Mouse (Mus musculus): Measurements from ENCODE around the gene Ano7. TPM values are rescaled to one million over a fixed set of nuclear protein-coding genes. Genes with fewer than 3 reads are reported as not detected.
A peak's percentile ranks its signal among the peaks of the same experiment; 100 is the strongest.

Ano7 gene
- not detected for total RNA-seq (2021)
- long read RNA-seq, experiment 1: 0 reads
- long read RNA-seq, experiment 2: 0 reads

DNA sequence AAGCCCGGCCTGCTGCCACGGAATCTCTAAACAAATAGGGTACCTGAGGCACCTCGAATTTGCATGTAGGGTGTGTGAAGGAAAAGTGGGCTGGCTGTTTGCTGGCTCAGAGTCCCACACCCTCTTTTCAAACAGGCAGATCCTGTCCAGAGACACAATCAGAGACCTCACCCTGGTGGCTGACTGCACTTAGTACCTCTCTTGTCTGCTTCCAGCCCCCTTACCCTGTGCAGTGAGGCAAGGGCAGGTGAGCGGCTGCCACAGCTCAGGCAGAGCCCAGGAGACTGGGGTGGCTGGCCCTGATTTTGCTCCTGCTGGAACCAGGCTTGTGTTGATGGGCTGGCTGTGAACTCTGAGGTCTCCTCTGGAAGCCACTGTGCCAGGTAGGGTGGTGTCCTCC, at the start of gene Ano7:
TSS of gene Ano7 (plus strand) at position 266 of the 400 bp plus-strand sequence.
- DNase-seq: no peak

DNA sequence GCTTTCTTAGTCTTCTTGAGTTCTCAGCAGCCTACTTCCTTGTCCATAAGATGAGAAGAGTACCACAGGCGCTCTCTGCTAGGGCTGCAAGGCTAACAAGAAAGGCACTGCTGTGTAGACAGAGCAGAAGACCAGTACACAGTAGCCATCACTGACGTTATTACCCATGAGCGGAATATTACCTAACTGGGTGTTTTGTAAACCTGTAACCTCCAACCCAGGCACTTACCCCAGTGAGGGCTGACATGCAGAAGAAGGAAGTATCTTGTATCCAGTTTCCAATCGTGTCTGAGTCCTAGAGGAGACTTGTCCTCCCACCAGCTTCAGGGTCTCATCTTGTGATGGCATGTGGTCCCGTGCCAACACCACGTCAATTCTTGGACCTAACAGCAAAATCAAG, 49.8 kb upstream of the Ano7 start:
- no peak for DNase-seq

DNA sequence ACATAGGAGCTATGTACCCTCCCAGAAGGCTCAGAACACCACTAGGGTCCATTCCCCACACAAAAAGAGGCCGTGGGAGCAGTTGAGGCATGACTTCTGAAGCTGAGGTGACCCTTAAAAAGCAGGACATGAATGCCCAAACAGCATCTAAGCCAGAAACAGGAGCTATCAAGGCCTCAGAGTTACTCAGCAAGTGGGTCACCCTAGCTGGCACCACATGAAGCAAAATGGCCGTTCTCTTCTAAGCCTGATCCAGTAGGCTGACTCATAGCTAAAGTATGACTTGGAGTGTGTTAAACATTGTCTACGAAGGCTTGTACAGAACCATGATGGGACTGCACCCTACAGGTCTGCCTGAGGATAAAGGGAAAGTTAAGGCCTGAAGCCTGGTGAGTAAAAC, 47.3 kb upstream of the Ano7 start:
- no peak for DNase-seq

DNA sequence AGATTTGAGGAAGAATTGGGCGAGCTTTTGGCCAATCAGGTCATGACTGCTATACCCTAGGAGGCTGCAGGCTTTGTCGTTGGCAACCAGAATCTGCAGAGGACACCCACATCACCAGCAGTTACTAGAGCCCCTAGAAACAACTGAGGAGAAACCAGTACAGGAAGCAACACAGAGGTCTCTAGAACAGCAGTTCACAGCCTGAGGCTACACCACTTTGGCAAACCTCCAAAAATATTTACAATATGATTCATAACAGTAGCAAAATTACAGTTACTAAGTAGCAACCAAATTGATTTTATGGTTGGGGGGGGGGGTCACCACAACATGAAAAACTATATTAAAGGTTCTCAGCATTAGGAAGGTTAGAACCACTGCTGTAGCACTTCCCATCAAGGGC, 39.1 kb upstream of the Ano7 start:
- no peak for DNase-seq

DNA sequence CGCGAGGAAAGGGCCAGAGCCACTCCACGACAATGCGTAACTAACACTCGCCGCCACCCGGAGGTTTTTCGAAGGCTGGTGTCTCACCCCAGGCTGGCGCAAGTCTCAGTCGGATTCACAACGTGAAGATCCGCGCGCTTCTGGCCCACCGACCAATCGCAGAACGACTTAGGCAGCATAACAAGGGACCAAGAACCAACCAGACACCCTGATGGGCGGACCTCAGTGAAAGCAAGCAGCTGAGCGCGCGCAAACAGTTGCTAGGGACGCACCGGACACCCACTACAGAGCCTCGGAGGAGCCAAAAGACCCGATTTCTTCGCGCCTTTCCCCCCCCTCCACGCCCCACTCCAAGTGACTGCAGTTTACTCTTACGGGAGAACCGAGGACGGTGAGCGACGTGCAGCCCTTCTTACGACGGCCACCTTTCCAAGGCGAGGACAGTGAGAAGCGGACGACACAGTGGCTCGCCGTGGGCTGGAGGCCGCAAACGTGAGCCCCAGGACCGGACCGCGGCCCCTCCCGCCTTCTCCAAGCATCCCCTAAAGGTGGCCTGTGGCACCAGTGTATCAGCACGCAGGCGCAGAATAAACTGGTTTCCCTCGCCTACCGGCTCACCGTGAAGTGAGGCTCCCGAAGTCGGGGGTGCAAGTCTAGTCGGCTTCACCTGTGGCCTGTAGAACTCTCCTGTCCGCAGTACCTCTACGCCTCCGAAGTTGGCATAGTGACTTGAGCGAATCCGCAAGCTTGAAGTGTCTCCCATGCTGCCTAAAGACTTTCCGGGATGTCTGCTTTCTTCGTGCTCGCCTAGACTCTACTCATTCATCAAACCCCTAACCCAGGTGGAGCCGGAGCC, 30.9 kb upstream of the Ano7 start, which contains the start of the genes Ppp1r7 and Pask:
TSS of gene Ppp1r7 (plus strand) at position 207 of the 856 bp plus-strand sequence.
TSS of gene Pask (minus strand) at position 835 of the 856 bp plus-strand sequence.
- peak; percentile 94 for DNase-seq

DNA sequence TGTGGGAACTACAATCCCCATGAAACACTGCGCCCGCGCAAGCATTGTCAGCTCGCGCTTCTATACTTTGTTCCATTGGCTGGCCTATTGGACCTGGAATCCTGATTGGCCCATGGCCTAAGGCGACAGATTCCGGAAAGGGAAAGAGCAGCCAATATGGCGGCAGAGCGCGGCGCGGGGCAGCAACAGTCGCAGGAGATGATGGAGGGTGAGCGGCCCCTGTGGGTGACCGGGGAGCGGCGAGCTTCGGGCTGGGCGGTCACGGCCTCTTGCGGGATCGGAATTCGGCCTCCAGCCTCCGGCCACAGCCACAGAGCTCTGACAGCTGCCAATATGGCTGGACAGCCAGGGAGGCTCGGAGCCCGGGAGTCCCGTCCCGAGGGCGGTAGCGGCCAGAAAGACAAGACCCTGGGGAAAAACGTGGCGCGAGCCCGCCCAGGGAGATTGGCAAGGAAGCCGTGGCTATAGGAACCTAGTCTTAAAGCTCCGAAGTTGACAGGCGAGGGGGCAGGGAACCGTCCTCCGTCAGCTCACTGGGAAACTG, 30.2 kb upstream of the Ano7 start:
- DNase-seq: peak; percentile 92

DNA sequence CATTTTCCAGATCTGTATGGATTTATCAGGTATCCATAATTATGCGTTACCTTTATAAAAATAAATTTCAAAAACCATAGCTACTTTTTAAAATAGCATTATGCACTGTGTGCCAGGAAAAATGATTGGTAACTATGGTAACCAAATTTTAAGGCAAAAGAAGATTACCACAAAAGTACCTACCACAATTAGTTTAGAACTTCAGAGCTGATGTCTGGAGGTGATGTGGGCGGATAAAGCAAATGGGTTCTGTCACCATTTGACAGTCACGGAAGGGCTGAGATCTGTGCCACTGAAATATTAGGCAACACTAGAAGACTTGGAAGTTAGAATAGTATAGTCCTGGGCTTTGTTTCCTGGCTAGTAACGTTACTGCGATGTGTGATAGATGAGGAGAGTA, 26.6 kb upstream of the Ano7 start:
- no peak for DNase-seq

DNA sequence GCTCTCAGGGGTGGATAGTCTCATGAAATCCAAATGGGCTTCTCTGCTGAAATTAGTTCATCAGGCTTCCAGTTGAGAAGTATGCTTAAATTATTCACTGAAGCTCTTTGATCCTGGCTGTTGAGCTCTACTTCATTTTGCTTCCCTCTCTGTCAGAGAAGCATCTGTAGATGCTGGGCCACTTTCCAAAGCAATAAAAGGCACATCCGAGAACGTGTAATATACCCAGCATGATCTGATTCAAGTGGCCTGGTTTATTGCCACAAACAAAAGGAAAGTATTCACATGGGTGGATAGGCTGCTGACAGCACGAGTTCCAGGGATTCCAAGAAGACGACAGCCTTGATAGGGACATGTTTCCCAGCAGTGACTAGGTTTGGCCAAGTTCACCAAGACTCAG, 24.0 kb upstream of the Ano7 start:
- no peak for DNase-seq

DNA sequence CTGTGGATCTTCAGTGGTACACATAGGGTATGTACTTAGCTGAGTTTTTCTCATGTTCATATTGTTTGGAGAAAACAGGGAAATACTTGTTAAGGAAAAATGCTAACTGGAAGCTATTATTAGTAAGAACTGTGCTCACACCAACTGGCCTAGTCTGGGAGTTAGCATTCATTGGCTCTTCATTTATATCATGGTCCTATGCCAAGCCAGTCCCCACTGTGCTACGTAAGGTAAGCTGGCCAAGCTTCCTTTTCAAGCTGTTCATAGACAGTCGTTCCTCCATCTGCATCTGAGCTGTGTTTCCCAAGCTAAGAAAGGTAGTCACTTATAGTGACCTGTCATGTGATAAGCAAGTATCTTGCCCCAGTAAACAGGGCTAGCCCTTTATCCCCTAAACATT, 21.0 kb upstream of the Ano7 start:
- DNase-seq: no peak

DNA sequence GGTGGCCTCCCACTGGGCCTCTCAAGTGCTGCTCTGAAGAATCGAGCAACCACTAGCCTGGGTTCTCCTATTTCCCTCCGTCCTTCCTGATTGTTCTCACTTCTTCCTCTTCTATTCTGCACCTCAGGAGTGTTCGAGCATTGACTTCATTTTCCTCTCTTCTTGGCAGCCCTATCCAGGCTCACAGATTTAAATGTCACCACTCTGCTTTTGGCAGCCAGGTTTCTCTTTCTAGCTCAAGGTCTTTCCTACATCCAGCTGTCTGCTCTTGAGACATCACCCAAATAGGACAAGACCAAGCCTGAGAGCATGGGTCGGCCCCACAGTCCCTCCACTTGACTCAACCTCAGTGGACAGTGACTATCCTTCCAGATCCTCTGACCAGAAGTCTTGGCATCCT, 11.1 kb upstream of the Ano7 start:
- DNase-seq: no peak

DNA sequence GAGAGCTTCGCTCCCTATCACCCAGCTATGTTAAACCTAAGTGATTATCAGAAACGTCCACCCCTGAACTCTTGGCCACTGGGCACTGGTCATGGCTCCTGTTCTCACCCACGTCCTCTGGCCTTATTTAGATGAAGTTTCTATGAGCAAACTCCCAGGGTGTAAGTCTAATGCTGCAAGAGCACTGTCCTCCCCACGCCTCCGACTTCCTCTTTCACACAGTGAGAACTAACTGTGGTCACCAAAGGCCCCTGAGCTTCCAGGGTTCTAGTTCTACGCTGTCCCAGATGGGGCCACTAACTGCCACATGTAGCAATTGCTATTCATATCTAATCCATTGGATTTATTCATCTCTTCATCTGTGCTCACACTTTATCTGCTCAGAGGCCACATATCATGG, 8.1 kb upstream of the Ano7 start:
- no peak for DNase-seq

DNA sequence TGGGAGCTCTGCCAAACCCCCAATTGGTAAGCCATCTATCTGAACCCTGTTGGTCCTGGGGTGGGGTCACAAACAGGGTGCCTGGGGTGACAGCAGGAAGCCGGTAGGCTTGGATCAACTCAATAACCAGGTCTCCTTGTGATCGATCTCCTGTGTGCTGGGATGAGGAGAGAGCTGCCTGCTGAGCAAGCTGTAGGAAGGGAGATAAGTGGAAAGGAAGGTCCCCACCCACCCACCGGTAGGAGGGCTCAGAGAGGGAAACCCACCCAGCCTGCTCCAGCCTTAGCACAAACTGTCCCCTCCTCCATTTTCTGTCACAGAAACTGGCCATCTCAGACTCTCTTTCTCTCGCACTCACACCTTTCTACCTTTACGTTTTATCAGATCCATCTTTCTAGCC, 3.6 kb downstream of the Ano7 start:
- DNase-seq: no peak

DNA sequence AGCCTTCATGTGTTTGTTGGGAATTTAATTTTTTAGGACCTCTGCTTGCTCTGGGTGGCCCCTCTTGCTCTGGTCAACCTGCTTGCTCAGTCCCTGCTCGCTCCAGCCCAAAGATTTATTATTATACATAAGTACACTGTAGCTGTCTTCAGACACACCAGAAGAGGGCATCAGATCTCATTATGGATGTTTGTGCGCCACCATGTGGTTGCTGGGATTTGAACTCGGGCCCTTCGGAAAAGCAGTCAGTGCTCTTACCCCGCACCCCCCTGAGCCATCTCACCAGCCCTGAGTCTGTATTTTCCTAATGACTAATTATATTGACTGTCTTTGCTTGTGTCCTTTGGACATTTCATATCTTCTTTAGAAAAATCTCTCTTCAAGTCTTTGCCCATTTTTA, 5.4 kb downstream of the Ano7 start:
- DNase-seq: no peak

DNA sequence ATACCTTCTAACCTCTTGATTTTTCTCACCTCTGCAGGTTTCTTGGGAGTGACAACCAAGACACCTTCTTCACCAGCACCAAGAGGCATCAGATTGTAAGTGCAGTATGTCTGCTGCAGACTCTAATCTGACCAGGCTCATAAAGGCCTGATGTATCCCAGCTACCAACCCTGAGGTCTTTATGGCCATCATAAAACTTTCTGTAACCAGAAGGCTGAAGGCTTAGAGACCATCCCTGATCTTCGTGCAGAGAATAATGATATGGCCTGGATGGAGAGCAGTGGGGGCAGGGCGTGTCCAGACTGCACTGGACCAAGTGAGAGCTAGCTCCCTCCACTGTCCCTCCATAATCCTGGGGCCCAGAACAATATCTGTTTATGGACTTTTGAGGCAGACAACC, 13.5 kb downstream of the Ano7 start:
- DNase-seq: no peak

DNA sequence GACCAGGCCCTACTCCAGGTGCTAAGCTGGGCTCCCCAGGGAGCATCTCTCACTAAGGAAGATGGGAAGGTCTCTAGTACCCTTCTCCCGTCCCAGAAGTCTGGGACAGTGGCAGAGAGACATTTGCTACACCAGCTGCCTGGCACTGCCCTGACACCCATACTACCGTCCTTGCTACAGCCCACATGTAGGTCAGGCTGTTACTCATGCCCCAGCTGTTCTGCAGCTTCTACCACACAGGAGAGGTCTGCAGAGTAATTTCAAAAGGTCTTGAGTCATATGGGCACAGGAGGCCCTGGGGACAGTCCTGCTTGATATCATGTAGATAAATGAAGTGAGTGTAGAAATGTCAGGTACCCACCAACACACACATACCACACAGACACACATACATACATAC, 15.2 kb downstream of the Ano7 start:
- DNase-seq: no peak

DNA sequence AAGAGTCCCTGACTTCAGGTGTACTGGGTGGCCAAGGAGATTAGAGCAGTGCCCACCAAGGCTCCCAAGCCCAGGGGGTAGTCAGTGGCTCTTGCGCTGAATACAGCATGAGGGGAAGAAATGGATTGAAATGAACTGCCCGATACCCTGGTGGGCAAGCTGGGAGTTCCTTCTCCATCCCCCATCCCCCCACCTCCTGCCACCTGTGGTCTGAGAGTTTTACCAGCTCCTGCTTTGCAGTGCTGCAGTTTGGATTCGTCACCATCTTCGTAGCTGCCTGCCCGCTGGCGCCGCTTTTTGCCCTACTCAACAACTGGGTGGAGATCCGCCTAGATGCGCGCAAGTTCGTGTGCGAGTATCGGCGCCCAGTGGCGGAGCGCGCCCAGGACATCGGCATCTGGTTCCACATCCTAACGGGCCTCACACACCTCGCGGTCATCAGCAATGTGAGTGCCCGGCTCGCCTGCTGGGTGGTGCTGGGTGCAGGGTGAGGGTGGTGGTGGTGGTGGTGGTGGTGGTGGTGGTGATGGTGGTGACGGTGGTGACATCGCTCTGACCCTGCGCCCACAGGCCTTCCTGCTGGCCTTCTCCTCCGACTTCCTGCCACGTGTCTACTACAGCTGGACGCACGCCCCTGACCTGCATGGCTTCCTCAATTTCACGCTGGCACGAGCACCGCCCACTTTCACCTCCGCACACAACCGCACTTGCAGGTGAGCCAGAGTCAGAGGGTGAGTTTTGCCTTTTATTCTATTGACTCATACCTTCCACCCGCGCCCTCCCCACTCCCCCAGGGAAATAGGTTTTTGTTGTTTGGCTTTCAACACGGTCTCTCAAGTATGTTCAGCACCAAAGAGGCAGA, 27.7 kb downstream of the Ano7 start:
- DNase-seq: no peak

DNA sequence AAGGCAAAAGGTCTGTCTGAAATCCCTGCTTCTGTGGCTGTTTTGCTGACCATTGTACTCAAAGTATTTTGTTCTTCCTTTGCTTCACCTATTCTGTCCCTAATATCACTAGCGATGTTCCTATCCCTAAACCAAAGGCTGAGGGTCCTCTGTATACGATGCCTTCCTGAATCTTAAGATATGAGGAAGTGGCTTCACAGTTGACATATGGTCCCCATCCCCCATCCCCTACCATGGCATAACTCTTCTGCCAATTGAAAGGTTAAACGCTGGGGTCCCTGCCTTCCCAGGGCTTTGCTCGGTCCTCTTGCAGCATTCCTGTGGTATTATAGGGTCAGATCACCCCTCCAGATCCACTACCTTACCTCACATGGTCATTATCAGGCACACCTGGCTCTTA, 29.7 kb downstream of the Ano7 start:
- DNase-seq: no peak

DNA sequence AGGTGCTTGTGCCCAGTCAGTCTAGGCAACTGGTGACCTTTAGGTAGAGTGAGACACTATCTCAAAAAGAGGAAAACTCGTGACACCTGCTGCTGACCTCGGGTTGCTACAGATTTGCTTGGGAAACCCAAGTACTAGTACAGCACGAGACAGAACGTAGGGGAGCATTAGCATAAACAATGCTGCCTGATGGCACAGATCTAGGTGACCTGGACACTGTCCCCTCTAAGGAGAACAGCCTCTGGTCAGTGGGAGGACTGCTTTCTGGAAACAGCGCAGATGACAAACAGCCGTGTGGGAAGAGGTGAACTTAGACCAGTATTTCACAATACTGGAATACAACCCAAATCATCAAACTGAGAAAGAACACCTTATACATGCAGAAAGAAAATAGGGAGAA, 58.4 kb downstream of the Ano7 start:
- DNase-seq: no peak

DNA sequence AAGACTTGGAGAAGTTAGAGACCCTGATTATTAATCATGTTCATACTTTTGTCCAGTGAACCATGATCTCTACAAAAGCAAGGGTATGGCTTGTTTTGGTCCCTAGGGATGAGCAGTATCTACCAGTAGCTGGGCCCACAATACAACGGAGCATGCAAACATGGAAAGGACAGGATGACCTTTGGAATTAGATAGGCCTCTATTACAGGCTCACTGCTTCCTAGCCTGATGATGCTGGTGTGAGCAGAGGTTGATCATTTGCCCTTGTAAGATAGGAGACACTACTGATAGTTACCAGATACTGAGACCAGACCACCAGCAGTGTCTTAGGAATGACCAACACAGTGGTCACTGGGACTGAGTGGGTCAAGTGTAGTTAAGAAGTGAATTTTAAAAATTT, 65.6 kb downstream of the Ano7 start:
- no peak for DNase-seq

DNA sequence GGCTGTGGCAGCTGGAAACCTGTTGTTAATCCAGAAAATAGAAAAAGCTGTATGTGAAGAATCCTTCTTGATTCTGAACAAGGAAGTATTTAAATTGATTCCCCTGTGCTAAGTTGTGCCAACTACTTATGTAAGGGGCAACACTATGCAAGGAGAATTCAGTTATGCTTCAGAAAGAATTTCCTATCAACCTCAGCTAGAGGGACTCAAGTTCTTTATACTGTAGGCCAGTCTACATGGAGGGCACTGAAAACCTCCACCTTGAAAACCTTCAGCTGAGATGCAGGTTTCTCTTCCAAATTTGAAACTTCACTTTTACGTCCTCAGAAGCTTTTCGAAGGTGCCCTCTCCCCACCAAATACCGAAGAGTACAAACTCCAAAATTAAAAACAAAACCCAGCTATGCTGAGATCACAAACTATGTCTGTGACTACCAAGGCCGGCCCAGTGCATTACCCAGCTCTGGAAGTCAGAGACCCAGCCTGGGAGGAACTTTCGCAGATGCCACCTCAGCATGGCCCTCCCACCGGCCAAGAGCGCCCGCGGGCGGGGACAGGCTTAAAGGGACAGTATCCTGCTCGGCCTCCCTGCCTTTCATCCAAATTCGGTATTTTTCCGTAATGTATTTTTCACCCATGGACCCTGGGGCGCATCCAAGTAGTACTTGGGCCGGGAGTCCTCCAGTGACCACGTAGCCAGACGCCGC, 70.8 kb downstream of the Ano7 start:
- DNase-seq: peak; percentile 83

DNA sequence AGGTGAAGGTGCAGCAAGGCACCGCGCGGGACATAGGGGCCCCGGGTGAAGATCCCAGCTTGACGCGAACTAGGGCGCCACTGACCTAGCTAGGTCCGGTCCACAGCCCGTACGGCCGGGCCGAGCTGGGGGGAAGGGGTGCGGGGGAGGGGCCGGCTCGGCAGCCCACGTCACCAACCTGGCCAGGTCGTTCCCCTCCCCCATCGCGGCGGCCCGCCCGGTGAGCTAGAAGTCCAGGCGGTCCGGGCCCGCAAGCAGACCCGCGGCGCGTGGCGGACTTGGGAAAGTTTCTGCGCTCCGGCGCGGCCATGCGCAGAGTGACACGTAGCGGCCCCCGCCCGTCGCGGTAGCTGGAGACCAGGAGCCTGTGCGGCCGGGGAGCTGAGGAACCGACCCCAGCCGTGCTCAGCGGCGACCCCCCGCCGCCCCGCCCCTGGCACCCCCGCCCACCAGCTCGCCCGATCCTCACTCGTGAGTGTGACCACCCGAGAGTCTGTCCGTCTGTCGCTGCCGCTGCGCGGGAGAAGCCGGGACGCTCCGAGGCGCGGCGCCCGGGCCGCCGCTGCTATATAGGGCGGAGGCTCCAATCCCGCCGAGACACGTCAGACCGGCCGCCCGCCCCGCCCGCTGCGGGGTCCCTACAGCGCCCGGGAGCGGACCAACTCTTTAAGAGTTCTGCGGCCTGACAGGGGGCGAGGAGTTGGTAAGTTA, 71.5 kb downstream of the Ano7 start:
- peak; percentile 80 for DNase-seq

DNA sequence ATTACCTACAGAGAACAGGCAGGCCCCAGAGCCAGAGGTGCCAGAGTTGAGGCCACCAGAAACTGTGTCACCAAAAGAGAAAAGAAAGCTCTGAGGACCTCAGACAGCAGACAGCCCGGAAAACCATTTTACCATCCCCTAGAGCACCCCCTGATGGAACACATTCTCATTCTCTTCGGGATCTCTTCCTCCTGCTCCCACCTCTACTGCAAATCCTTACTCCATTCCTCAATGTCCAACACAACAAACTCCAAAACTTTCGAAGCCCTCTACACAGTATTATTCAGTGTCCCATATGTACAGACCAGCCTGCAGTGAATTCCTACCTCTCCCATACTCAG, 72.1 kb downstream of the Ano7 start:
- no peak for DNase-seq

Data from gastrocnemius, postnatal 25 days (tissue).